Mouse (Mus musculus) erythroblast, embryonic 14.5 days (primary cell): ENCODE measurements at regions not wholly inside any gene's neighbourhood (a gene's known extent, or its start where the extent isn't known, plus 50 kb on each side); places are given as distances from the start of the nearest gene placed in this dataset.

ENCODE experiments used
- H3K27me3 ChIP-seq: 2 replicates; pipeline ENCODE4 v1.6.1; 2012; ENCODE audit warnings: inconsistent platforms; ENCODE audit not compliant: control insufficient read depth
- H3K36me3 ChIP-seq: 2 replicates; pipeline ENCODE4 v1.6.1; 2012; ENCODE audit warnings: mild to moderate bottlenecking, inconsistent platforms; ENCODE audit not compliant: control insufficient read depth
- H3K4me1 ChIP-seq: 2 replicates; pipeline ENCODE4 v1.6.1; 2012; ENCODE audit warnings: inconsistent platforms; ENCODE audit not compliant: control insufficient read depth
- H3K4me3 ChIP-seq: replicated peaks from 2 replicates; pipeline ENCODE3; 2012; ENCODE audit warnings: moderate library complexity, mild to moderate bottlenecking, inconsistent platforms
- H3K9me3 ChIP-seq: 2 replicates; pipeline ENCODE4 v1.6.1; 2012; ENCODE audit warnings: low read length, inconsistent platforms, mixed read lengths; ENCODE audit not compliant: control insufficient read depth
- GATA1 ChIP-seq: IDR thresholded peaks from 2 replicates; pipeline ENCODE4 v1.6.1; 2012; ENCODE audit warnings: low read length, inconsistent platforms, mixed read lengths
- TAL1 ChIP-seq: IDR thresholded peaks from 3 replicates; pipeline ENCODE4 v1.6.1; 2012; ENCODE audit warnings: low read length, inconsistent platforms, mixed read lengths

- Histone ChIP-seq H3K36me3 (no peaks in the 10 kb centered on the region), H3K9me3 (no peaks in the 10 kb centered on the region; the same call in 1 of the 2 replicates), H3K4me1 (no peaks in the 10 kb centered on the region), H3K4me3 (no peak overlapping the region), H3K27me3 (peaks cover 67% of the 10 kb centered on the region)
- TF ChIP-seq GATA1: no peak
- no peak for TF ChIP-seq TAL1
These were observed 55.4 kb downstream of the Uncx start for GRCm38 (mm10) chr5:139598715-139599114.

- Histone ChIP-seq H3K36me3 (no peaks in the 10 kb centered on the region), H3K4me3 (no peak overlapping the region), H3K9me3 (no peaks in the 10 kb centered on the region; the same call in 1 of the 2 replicates), H3K4me1 (no peaks in the 10 kb centered on the region), H3K27me3 (peaks cover 63% of the 10 kb centered on the region)
- TF ChIP-seq GATA1: no peak
- no peak for TF ChIP-seq TAL1
These were observed 56.1 kb downstream of the Uncx start for GRCm38 (mm10) chr5:139599191-139599937.

GRCm38 (mm10) chr5:139600213-139600612 is 56.9 kb downstream of the Uncx start:
- H3K9me3 ChIP-seq: no peaks in the 10 kb centered on the region; the same call in 1 of the 2 replicates
- H3K4me3 ChIP-seq: no peak overlapping the region
- H3K36me3 ChIP-seq: no peaks in the 10 kb centered on the region
- TF ChIP-seq GATA1 (no peak), TAL1 (no peak)
- H3K4me1 ChIP-seq: no peaks in the 10 kb centered on the region
- H3K27me3 ChIP-seq: peaks cover 56% of the 10 kb centered on the region

GRCm38 (mm10) chr5:139602860-139603259 is 59.6 kb downstream of the Uncx start:
- no peak overlapping the region for H3K4me3 ChIP-seq
- H3K36me3 ChIP-seq: no peaks in the 10 kb centered on the region
- H3K9me3 ChIP-seq: no peaks in the 10 kb centered on the region; the same call in 1 of the 2 replicates
- peaks cover 53% of the 10 kb centered on the region for H3K27me3 ChIP-seq
- H3K4me1 ChIP-seq: no peaks in the 10 kb centered on the region
- no peak for TF ChIP-seq TAL1
- TF ChIP-seq GATA1: no peak

GRCm38 (mm10) chr5:139603535-139603934 is 60.2 kb downstream of the Uncx start:
- Histone ChIP-seq H3K4me3 (no peak overlapping the region), H3K9me3 (no peaks in the 10 kb centered on the region; the same call in 1 of the 2 replicates), H3K27me3 (peaks cover 46% of the 10 kb centered on the region), H3K36me3 (no peaks in the 10 kb centered on the region), H3K4me1 (no peaks in the 10 kb centered on the region)
- no peak for TF ChIP-seq TAL1
- no peak for TF ChIP-seq GATA1

- Histone ChIP-seq H3K4me1 (no peaks in the 10 kb centered on the region), H3K27me3 (peaks cover 38% of the 10 kb centered on the region), H3K4me3 (no peak overlapping the region), H3K36me3 (no peaks in the 10 kb centered on the region), H3K9me3 (no peaks in the 10 kb centered on the region; the same call in 1 of the 2 replicates)
- no peak for TF ChIP-seq GATA1
- TF ChIP-seq TAL1: no peak
These were observed 61.0 kb downstream of the Uncx start for GRCm38 (mm10) chr5:139604327-139604726.

- no peak for TF ChIP-seq TAL1
- Histone ChIP-seq H3K4me3 (no peak overlapping the region), H3K4me1 (no peaks in the 10 kb centered on the region), H3K36me3 (no peaks in the 10 kb centered on the region), H3K27me3 (no peaks in the 10 kb centered on the region), H3K9me3 (no peaks in the 10 kb centered on the region)
These were observed 67.6 kb downstream of the Uncx start for GRCm38 (mm10) chr5:139610610-139611520.

GRCm38 (mm10) chr5:139612224-139612623 is 68.9 kb downstream of the Uncx start:
- Histone ChIP-seq H3K4me3 (no peak overlapping the region), H3K27me3 (no peaks in the 10 kb centered on the region), H3K9me3 (no peaks in the 10 kb centered on the region), H3K4me1 (no peaks in the 10 kb centered on the region), H3K36me3 (no peaks in the 10 kb centered on the region)
- TF ChIP-seq TAL1: no peak
- no peak for TF ChIP-seq GATA1

GRCm38 (mm10) chr5:139612676-139613075 is 69.4 kb downstream of the Uncx start:
- Histone ChIP-seq H3K36me3 (no peaks in the 10 kb centered on the region), H3K4me1 (no peaks in the 10 kb centered on the region), H3K9me3 (no peaks in the 10 kb centered on the region), H3K4me3 (no peak overlapping the region), H3K27me3 (no peaks in the 10 kb centered on the region)
- no peak for TF ChIP-seq TAL1
- no peak for TF ChIP-seq GATA1
